Mouse (Mus musculus) heart, adult 18-20 months (tissue): Measurements from ENCODE around the gene Sphk2. TPM values are rescaled to one million over a fixed set of nuclear protein-coding genes. Genes with fewer than 3 reads are reported as not detected.
A peak's percentile ranks its signal among the peaks of the same experiment; 100 is the strongest.

Experiments
- DNase-seq, 2 experiments: peaks; one replicate each; pipeline ENCODE4 v3.0.0; 2021 to 2022; ENCODE audit warnings: mixed read lengths in 1 of 2
- total RNA-seq, 2 experiments: library from RNA; stranded (reverse); gene quantifications; 2 replicates each; pipeline ENCODE4 v1.2.3; 2021

Sphk2 gene
- total RNA-seq, 2 experiments from 2014 or later = 18.4 to 20.2 TPM

- DNase-seq = no peak
Measured at GRCm38 (mm10) chr7:45723781-45724180, 6.0 kb upstream of the Sphk2 start.

- no peak for DNase-seq
Measured at GRCm38 (mm10) chr7:45723301-45723700, 5.5 kb upstream of the Sphk2 start.

GRCm38 (mm10) chr7:45722348-45722713 lies 4.5 kb upstream of the Sphk2 start:
- DNase-seq = peak in 1 of 2 experiments; percentile 2

GRCm38 (mm10) chr7:45721642-45722347 lies 4.0 kb upstream of the Sphk2 start:
- peak; percentile 33 to 52 for DNase-seq

- peak in 1 of 2 experiments; percentile 4 for DNase-seq
Measured at GRCm38 (mm10) chr7:45721234-45721571, 3.4 kb upstream of the Sphk2 start.

GRCm38 (mm10) chr7:45720413-45721233 lies 2.8 kb upstream of the Sphk2 start, which contains the start of gene Fam83e:
Gene Fam83e (plus strand): TSS chr7:45721212.
- DNase-seq = peak in 1 of 2 experiments; percentile 7

GRCm38 (mm10) chr7:45719738-45720412 lies 2.1 kb upstream of the Sphk2 start:
- no peak for DNase-seq

- no peak for DNase-seq
Measured at GRCm38 (mm10) chr7:45719180-45719579, 1.4 kb upstream of the Sphk2 start.

GRCm38 (mm10) chr7:45718331-45718730 lies 529 bp upstream of the Sphk2 start:
- no peak for DNase-seq

GRCm38 (mm10) chr7:45716952-45717917 lies 567 bp downstream of the Sphk2 start:
- DNase-seq = peak in 1 of 2 experiments; percentile 28

GRCm38 (mm10) chr7:45716460-45716857 lies 1.3 kb downstream of the Sphk2 start:
- peak in 1 of 2 experiments; percentile 17 for DNase-seq

- peak; percentile 34 to 58 for DNase-seq
Measured at GRCm38 (mm10) chr7:45715741-45716459, 1.9 kb downstream of the Sphk2 start.

- peak; percentile 96 to 99 for DNase-seq
Measured at GRCm38 (mm10) chr7:45715090-45715708, 2.6 kb downstream of the Sphk2 start, which contains the start of gene Rpl18. Gene Rpl18 (plus strand): TSS chr7:45715457.

GRCm38 (mm10) chr7:45714630-45715089 lies 3.1 kb downstream of the Sphk2 start:
- no peak for DNase-seq

- peak in 1 of 2 experiments; percentile 20 for DNase-seq
Measured at GRCm38 (mm10) chr7:45713881-45714520, 3.8 kb downstream of the Sphk2 start.

GRCm38 (mm10) chr7:45713396-45713795 lies 4.4 kb downstream of the Sphk2 start:
- DNase-seq = peak in 1 of 2 experiments; percentile 8

- DNase-seq = peak; percentile 52 to 59
Measured at GRCm38 (mm10) chr7:45712022-45712757, 5.6 kb downstream of the Sphk2 start.

- no peak for DNase-seq
Measured at GRCm38 (mm10) chr7:45711316-45712021, 6.3 kb downstream of the Sphk2 start.
